Mouse (Mus musculus): Measurements from ENCODE around the gene Pphln1.
"Not testable (repeated sequence)": the region's sequence is repeated elsewhere in the genome, so short reads cannot be mapped to it uniquely, and the experiment has no call there.

Gene Pphln1

GRCm38 (mm10) chr15:93397826-93398698 is at the start of gene Pphln1, which contains the start of gene Zcrb1:
TSS of gene Pphln1 (plus strand) at chr15:93398350.
TSS of gene Zcrb1 (minus strand) at chr15:93398334.
- in situ Hi-C loops (cut with MboI; ENCODE audit: low sequenced_read_pairs), result no loop called here

- in situ Hi-C loops (cut with MboI; ENCODE audit: low sequenced_read_pairs), result no loop called here
Observed at GRCm38 (mm10) chr15:93358346-93359095, 39.6 kb upstream of the Pphln1 start.

- in situ Hi-C loops (cut with MboI; ENCODE audit: low sequenced_read_pairs), result no loop called here
Observed at GRCm38 (mm10) chr15:93365561-93365960, 32.6 kb upstream of the Pphln1 start.

GRCm38 (mm10) chr15:93368558-93368957 is 29.6 kb upstream of the Pphln1 start:
- in situ Hi-C loops (cut with MboI; ENCODE audit: low sequenced_read_pairs), result no loop called here

- in situ Hi-C loops (cut with MboI; ENCODE audit: low sequenced_read_pairs), result no loop called here
Observed at GRCm38 (mm10) chr15:93371838-93372237, 26.3 kb upstream of the Pphln1 start.

GRCm38 (mm10) chr15:93372525-93373119 is 25.5 kb upstream of the Pphln1 start:
- in situ Hi-C loops (cut with MboI; ENCODE audit: low sequenced_read_pairs), result not testable (repeated sequence)

- in situ Hi-C loops (cut with MboI; ENCODE audit: low sequenced_read_pairs), result no loop called here
Observed at GRCm38 (mm10) chr15:93375696-93376095, 22.5 kb upstream of the Pphln1 start.

- in situ Hi-C loops (cut with MboI; ENCODE audit: low sequenced_read_pairs), result no loop called here
Observed at GRCm38 (mm10) chr15:93379177-93379576, 19.0 kb upstream of the Pphln1 start.

GRCm38 (mm10) chr15:93381337-93381736 is 16.8 kb upstream of the Pphln1 start:
- in situ Hi-C loops (cut with MboI; ENCODE audit: low sequenced_read_pairs), result no loop called here

GRCm38 (mm10) chr15:93397269-93397668 is 881 bp upstream of the Pphln1 start:
- in situ Hi-C loops (cut with MboI; ENCODE audit: low sequenced_read_pairs), result no loop called here

GRCm38 (mm10) chr15:93398699-93399540 is 770 bp downstream of the Pphln1 start:
- in situ Hi-C loops (cut with MboI; ENCODE audit: low sequenced_read_pairs), result no loop called here

- in situ Hi-C loops (cut with MboI; ENCODE audit: low sequenced_read_pairs), result no loop called here
Observed at GRCm38 (mm10) chr15:93401446-93401845, 3.3 kb downstream of the Pphln1 start.

- in situ Hi-C loops (cut with MboI; ENCODE audit: low sequenced_read_pairs), result no loop called here
Observed at GRCm38 (mm10) chr15:93402730-93403129, 4.6 kb downstream of the Pphln1 start.

- in situ Hi-C loops (cut with MboI; ENCODE audit: low sequenced_read_pairs), result no loop called here
Observed at GRCm38 (mm10) chr15:93404849-93405248, 6.7 kb downstream of the Pphln1 start.

GRCm38 (mm10) chr15:93405446-93405986 is 7.4 kb downstream of the Pphln1 start:
- in situ Hi-C loops (cut with MboI; ENCODE audit: low sequenced_read_pairs), result no loop called here

GRCm38 (mm10) chr15:93406492-93406891 is 8.3 kb downstream of the Pphln1 start:
- in situ Hi-C loops (cut with MboI; ENCODE audit: low sequenced_read_pairs), result no loop called here

- in situ Hi-C loops (cut with MboI; ENCODE audit: low sequenced_read_pairs), result no loop called here
Observed at GRCm38 (mm10) chr15:93412445-93412844, 14.3 kb downstream of the Pphln1 start.

- in situ Hi-C loops (cut with MboI; ENCODE audit: low sequenced_read_pairs), result no loop called here
Observed at GRCm38 (mm10) chr15:93414456-93414855, 16.3 kb downstream of the Pphln1 start.

GRCm38 (mm10) chr15:93416300-93416699 is 18.1 kb downstream of the Pphln1 start:
- in situ Hi-C loops (cut with MboI; ENCODE audit: low sequenced_read_pairs), result no loop called here

- in situ Hi-C loops (cut with MboI; ENCODE audit: low sequenced_read_pairs), result no loop called here
Observed at GRCm38 (mm10) chr15:93420596-93420995, 22.4 kb downstream of the Pphln1 start.

All from CH12F3 (cell line).